Mouse (Mus musculus) gastrocnemius, postnatal 4 days (tissue): ENCODE data around the gene Wdfy2. TPM values are rescaled to one million over a fixed set of nuclear protein-coding genes. Genes with fewer than 3 reads are reported as not detected.

Experiments
- DNase-seq, 2 experiments: peaks; one replicate each; pipeline ENCODE4 v3.0.0; 2021 to 2022; ENCODE audit warnings: low spot score in 2 of 2, mixed read lengths in 2 of 2
- total RNA-seq, 2 experiments: library from RNA; stranded (reverse); gene quantifications; 2 replicates each; pipeline ENCODE4 v1.2.3; 2021

Gene Wdfy2
- total RNA-seq, 2 experiments from 2014 or later, result 12.4 to 14.0 TPM

- DNase-seq, result no peak
Observed at GRCm38 (mm10) chr14:62922637-62923036, 85.2 kb downstream of the Wdfy2 start.

DNA sequence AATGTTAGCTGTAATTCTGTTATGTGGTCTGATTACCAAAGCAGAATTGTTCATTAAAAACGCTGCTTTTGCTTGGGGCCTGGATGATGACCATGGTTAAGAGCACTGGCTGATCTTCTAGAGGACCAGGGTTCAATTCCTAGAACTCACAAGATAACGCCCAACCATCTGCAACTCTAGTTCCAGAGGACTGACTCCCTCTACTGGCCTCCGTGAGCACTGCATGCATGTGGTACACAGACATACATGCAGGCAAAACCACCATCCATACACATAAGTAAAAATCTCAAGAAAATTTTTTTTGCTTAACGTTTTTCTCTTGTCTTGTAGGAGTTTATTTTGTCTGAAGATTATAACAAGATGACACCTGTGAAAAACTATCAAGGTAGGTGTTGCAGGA is 87.3 kb downstream of the Wdfy2 start:
- DNase-seq, result no peak

GRCm38 (mm10) chr14:62928101-62928541 is 90.6 kb downstream of the Wdfy2 start:
- DNase-seq, result no peak

DNA sequence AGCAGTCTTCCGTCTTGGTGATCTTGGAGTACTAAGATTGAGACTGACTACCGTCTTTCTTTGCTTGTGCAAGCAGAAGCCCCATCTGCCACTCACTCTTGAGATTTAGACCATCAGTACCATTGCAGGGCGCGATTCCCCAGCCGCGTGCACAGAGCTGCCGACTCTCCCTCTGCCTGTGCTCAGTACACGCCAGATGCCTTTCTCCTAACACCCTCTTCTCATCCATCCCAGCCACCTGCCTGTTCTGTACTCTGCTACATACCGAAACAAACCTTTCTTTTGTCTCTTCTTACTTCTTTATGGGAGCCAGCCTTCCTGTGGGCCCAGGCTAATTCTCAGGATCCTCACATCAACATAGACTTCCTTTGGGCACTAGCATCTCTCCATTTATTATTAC is 97.9 kb downstream of the Wdfy2 start:
- DNase-seq, result no peak

DNA sequence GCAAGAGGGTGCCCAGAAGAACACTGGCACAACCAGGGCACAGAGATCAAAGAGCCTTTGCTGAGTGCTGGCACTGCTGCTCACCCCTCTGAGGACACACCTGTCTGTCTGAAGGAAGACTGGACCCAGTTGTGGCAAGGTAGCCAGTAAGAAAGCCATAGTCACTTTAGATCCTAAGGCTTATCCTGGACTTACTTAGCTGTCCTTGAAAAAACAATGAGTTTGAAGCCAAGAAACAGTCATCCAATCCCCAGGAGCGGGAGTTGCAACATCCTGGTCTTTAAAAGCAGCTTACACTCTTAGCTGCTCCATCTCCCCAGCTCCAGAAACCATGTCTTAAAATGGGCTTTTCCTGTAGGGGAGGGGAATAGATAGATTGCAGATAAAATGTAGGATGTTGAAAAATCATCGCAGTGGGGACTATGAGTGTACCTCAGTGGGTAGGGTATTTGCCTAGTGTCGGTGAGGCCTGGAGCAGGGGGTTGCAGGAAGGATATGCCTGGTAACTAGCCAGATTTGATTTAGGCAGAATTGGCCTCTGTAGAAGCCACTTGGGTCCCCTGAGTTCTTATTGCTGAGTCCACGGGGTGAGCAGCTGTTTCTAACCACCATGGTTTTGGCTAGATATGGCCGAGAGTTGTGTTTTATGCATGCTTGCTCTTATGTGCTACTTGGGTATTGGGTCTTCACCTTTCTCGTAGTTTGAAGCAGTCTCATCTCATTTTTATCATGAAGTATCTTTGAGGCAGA is 99.3 kb downstream of the Wdfy2 start:
- DNase-seq, result no peak

GRCm38 (mm10) chr14:62937675-62938074 is 100.2 kb downstream of the Wdfy2 start:
- no peak for DNase-seq

- DNase-seq, result no peak
Observed at GRCm38 (mm10) chr14:62939435-62939834, 102.0 kb downstream of the Wdfy2 start.

- peak in 1 of 2 experiments; percentile 59 for DNase-seq
Observed at GRCm38 (mm10) chr14:62940383-62941074, 103.1 kb downstream of the Wdfy2 start.

- DNase-seq, result no peak
Observed at GRCm38 (mm10) chr14:62946794-62947193, 109.3 kb downstream of the Wdfy2 start.

DNA sequence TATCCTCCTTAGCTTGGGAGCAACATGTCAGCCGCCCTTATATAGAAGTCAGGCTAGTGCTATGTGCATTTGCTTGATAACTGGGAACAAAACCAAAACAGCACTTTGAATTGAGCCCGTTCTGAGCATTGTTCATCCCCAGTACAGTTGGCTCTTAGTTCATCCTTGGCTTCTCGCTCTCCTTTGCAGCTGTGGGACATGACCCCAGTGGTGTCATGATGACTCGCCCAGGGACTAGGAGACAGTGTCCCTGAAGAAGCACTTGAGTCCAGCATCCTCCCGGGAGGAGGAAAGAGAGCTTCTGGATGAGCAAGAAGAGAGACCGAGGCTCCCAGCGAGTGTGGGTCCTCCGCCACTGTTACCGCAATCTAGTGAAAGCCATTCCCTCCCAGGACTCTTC is 118.6 kb downstream of the Wdfy2 start:
- DNase-seq, result no peak

GRCm38 (mm10) chr14:62963632-62964031 is 126.2 kb downstream of the Wdfy2 start:
- DNase-seq, result no peak

GRCm38 (mm10) chr14:62965342-62965741 is 127.9 kb downstream of the Wdfy2 start:
- DNase-seq, result no peak

- DNase-seq, result no peak
Observed at GRCm38 (mm10) chr14:62965811-62966520, 128.5 kb downstream of the Wdfy2 start.

GRCm38 (mm10) chr14:62975046-62975445 is 137.6 kb downstream of the Wdfy2 start:
- peak; percentile 55 to 67 for DNase-seq

DNA sequence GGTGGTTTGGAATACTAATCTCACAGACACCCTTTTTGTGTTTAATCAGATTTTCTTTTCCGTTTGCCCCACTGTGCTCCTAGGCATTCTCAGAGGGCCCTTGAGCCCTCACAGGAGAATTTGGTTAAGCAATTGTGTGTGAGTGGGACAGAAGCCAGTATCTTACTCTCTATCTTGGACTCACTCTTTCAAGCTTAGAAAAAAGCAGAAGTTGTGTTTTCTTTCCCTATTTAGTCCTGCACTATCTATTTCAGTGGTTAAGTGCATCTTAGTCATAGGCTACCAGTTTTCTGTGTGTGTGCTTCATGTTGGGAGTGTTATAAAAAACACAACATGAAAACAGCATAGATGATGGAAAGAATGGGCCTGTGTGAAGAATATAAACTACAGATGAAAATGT is 142.3 kb downstream of the Wdfy2 start:
- DNase-seq, result no peak

GRCm38 (mm10) chr14:62984410-62984809 is 146.9 kb downstream of the Wdfy2 start, which contains the start of gene Defb48:
Defb48 (minus strand) TSS chr14:62984510.
- DNase-seq, result no peak

- no peak for DNase-seq
Observed at GRCm38 (mm10) chr14:62991271-62991670, 153.8 kb downstream of the Wdfy2 start.

- DNase-seq, result no peak
Observed at GRCm38 (mm10) chr14:62991849-62992510, 154.5 kb downstream of the Wdfy2 start.

- DNase-seq, result no peak
Observed at GRCm38 (mm10) chr14:62997777-62998176, 160.3 kb downstream of the Wdfy2 start, which contains the start of gene Defb47. Defb47 (plus strand) TSS chr14:62998077.

GRCm38 (mm10) chr14:62998977-62999376 is 161.5 kb downstream of the Wdfy2 start:
- no peak for DNase-seq

GRCm38 (mm10) chr14:63002588-63002987 is 165.1 kb downstream of the Wdfy2 start:
- DNase-seq, result no peak
